Mouse (Mus musculus): Measurements from ENCODE around the gene Tmtc2. TPM values are rescaled to one million over a fixed set of nuclear protein-coding genes. Genes with fewer than 3 reads are reported as not detected.

Tmtc2 gene
- total and polyA plus RNA-seq, 2 experiments from 2014 or later, result 1.5 to 4.5 TPM

GRCm38 (mm10) chr10:105507982-105508786, 66.1 kb downstream of the Tmtc2 start:
- WGBS, result 67% methylated on average over 3 of the region's 3 CpGs

GRCm38 (mm10) chr10:105506046-105506445, 68.2 kb downstream of the Tmtc2 start:
- Histone ChIP-seq H3K4me3 (ENCODE audit: low read depth, low read length) (no peak overlapping the region), H3K9me3 (replicated peaks; ENCODE audit: control insufficient read depth, low read length) (no peaks in the 10 kb centered on the region), H3K27me3 (ENCODE audit: control insufficient read depth, insufficient read depth, low read length) (no peaks in the 10 kb centered on the region), H3K4me1 (ENCODE audit: control insufficient read depth, insufficient read depth) (peaks cover 5% of the 10 kb centered on the region), H3K27ac (ENCODE audit: low read depth) (no peak overlapping the region), H3K4me2 (ENCODE audit: low read depth, low read length) (no peak overlapping the region), H3K9ac (replicated peaks; ENCODE audit: low read depth, low read length) (no peak overlapping the region), H3K36me3 (replicated peaks; ENCODE audit: control insufficient read depth, insufficient read depth, low read length) (no peaks in the 10 kb centered on the region)
- TF ChIP-seq CTCF (IDR thresholded peaks at IDR 0.05; ENCODE audit: low read depth) (no peak), EP300 (IDR thresholded peaks at IDR 0.05; ENCODE audit: low read depth) (no peak)
- DNase-seq (ENCODE audit: low spot score) (no peak), ATAC-seq (ENCODE audit: insufficient read depth, low read depth) (no peak)
- WGBS, result 85% methylated on average over 4 of the region's 4 CpGs

More at GRCm38 (mm10) chr10:105507982-105508786, 66.1 kb downstream of the Tmtc2 start:
- H3K27me3 ChIP-seq (ENCODE audit: control insufficient read depth, insufficient read depth, low read length), result no peaks in the 10 kb centered on the region
- TF ChIP-seq CTCF (IDR thresholded peaks at IDR 0.05; ENCODE audit: low read depth) (no peak), EP300 (IDR thresholded peaks at IDR 0.05; ENCODE audit: low read depth) (no peak)
- no peak overlapping the region for H3K4me3 ChIP-seq (ENCODE audit: low read depth, low read length)
- no peak overlapping the region for H3K9ac ChIP-seq (replicated peaks; ENCODE audit: low read depth, low read length)
- H3K36me3 ChIP-seq (replicated peaks; ENCODE audit: control insufficient read depth, insufficient read depth, low read length), result no peaks in the 10 kb centered on the region
- ATAC-seq (ENCODE audit: insufficient read depth, low read depth), result no peak
- H3K4me1 ChIP-seq (ENCODE audit: control insufficient read depth, insufficient read depth), result peaks cover 5% of the 10 kb centered on the region
- no peak for DNase-seq (ENCODE audit: low spot score)
- H3K4me2 ChIP-seq (ENCODE audit: low read depth, low read length), result no peak overlapping the region
- no peaks in the 10 kb centered on the region for H3K9me3 ChIP-seq (replicated peaks; ENCODE audit: control insufficient read depth, low read length)
- no peak overlapping the region for H3K27ac ChIP-seq (ENCODE audit: low read depth)

GRCm38 (mm10) chr10:105504472-105504871, 69.8 kb downstream of the Tmtc2 start:
- WGBS, result 66% methylated on average over 2 of the region's 2 CpGs

GRCm38 (mm10) chr10:105501736-105502135, 72.5 kb downstream of the Tmtc2 start:
- Histone ChIP-seq H3K27me3 (ENCODE audit: control insufficient read depth, insufficient read depth, low read length) (no peaks in the 10 kb centered on the region), H3K4me1 (ENCODE audit: control insufficient read depth, insufficient read depth) (no peaks in the 10 kb centered on the region), H3K4me2 (ENCODE audit: low read depth, low read length) (no peak overlapping the region), H3K27ac (ENCODE audit: low read depth) (no peak overlapping the region), H3K9me3 (replicated peaks; ENCODE audit: control insufficient read depth, low read length) (no peaks in the 10 kb centered on the region), H3K36me3 (replicated peaks; ENCODE audit: control insufficient read depth, insufficient read depth, low read length) (no peaks in the 10 kb centered on the region), H3K9ac (replicated peaks; ENCODE audit: low read depth, low read length) (no peak overlapping the region), H3K4me3 (ENCODE audit: low read depth, low read length) (no peak overlapping the region)
- DNase-seq (ENCODE audit: low spot score) (no peak), ATAC-seq (ENCODE audit: insufficient read depth, low read depth) (no peak)
- TF ChIP-seq CTCF (IDR thresholded peaks at IDR 0.05; ENCODE audit: low read depth), result no peak
- TF ChIP-seq EP300 (IDR thresholded peaks at IDR 0.05; ENCODE audit: low read depth), result no peak
- WGBS, result 83% methylated on average over 7 of the region's 7 CpGs

More at GRCm38 (mm10) chr10:105504472-105504871, 69.8 kb downstream of the Tmtc2 start:
- no peak overlapping the region for H3K27ac ChIP-seq (ENCODE audit: low read depth)
- H3K36me3 ChIP-seq (replicated peaks; ENCODE audit: control insufficient read depth, insufficient read depth, low read length), result no peaks in the 10 kb centered on the region
- DNase-seq (ENCODE audit: low spot score) (no peak), ATAC-seq (ENCODE audit: insufficient read depth, low read depth) (no peak)
- no peak overlapping the region for H3K4me2 ChIP-seq (ENCODE audit: low read depth, low read length)
- H3K4me1 ChIP-seq (ENCODE audit: control insufficient read depth, insufficient read depth), result no peaks in the 10 kb centered on the region
- TF ChIP-seq CTCF (IDR thresholded peaks at IDR 0.05; ENCODE audit: low read depth), result no peak
- TF ChIP-seq EP300 (IDR thresholded peaks at IDR 0.05; ENCODE audit: low read depth), result no peak
- H3K9me3 ChIP-seq (replicated peaks; ENCODE audit: control insufficient read depth, low read length), result no peaks in the 10 kb centered on the region
- no peaks in the 10 kb centered on the region for H3K27me3 ChIP-seq (ENCODE audit: control insufficient read depth, insufficient read depth, low read length)
- no peak overlapping the region for H3K4me3 ChIP-seq (ENCODE audit: low read depth, low read length)
- H3K9ac ChIP-seq (replicated peaks; ENCODE audit: low read depth, low read length), result no peak overlapping the region

GRCm38 (mm10) chr10:105500482-105500881, 73.8 kb downstream of the Tmtc2 start:
- peak; percentile 81 for ATAC-seq (ENCODE audit: insufficient read depth, low read depth)
- peak; percentile 51 for DNase-seq (ENCODE audit: low spot score)
- 49% methylated on average over 4 of the region's 4 CpGs for WGBS

More at GRCm38 (mm10) chr10:105500482-105500881, 73.8 kb downstream of the Tmtc2 start:
- Histone ChIP-seq H3K36me3 (replicated peaks; ENCODE audit: control insufficient read depth, insufficient read depth, low read length) (no peaks in the 10 kb centered on the region), H3K4me3 (ENCODE audit: low read depth, low read length) (no peak overlapping the region), H3K9me3 (replicated peaks; ENCODE audit: control insufficient read depth, low read length) (no peaks in the 10 kb centered on the region), H3K4me1 (ENCODE audit: control insufficient read depth, insufficient read depth) (no peaks in the 10 kb centered on the region), H3K27me3 (ENCODE audit: control insufficient read depth, insufficient read depth, low read length) (no peaks in the 10 kb centered on the region), H3K4me2 (ENCODE audit: low read depth, low read length) (no peak overlapping the region), H3K27ac (ENCODE audit: low read depth) (peak overlapping the region; percentile 66), H3K9ac (replicated peaks; ENCODE audit: low read depth, low read length) (no peak overlapping the region)
- TF ChIP-seq EP300 (IDR thresholded peaks at IDR 0.05; ENCODE audit: low read depth), result peak; percentile 90
- no peak for TF ChIP-seq CTCF (IDR thresholded peaks at IDR 0.05; ENCODE audit: low read depth)
